Mouse (Mus musculus) thymus, postnatal 36 days (tissue): Measurements from ENCODE around the gene Gm7861.
"Not testable (repeated sequence)": the region's sequence is repeated elsewhere in the genome, so short reads cannot be mapped to it uniquely, and the experiment has no call there.

Source experiments
- DNase-seq, 2 experiments: peaks; one replicate each; pipeline ENCODE4 v3.0.0; 2022; ENCODE audit warnings: mixed read lengths in 2 of 2

Gm7861 gene

GRCm38 (mm10) chr8:21594408-21594807, at the start of gene Gm7861:
TSS of gene Gm7861 (minus strand) at chr8:21594508.
- DNase-seq = not testable (repeated sequence)

- not testable (repeated sequence) for DNase-seq
Measured at GRCm38 (mm10) chr8:21617883-21618282, 23.6 kb upstream of the Gm7861 start, which contains the start of gene Defa26. TSS of gene Defa26 (plus strand) at chr8:21618183.

GRCm38 (mm10) chr8:21582706-21583105, 11.6 kb downstream of the Gm7861 start, which contains the start of gene Defa28:
TSS of gene Defa28 (plus strand) at chr8:21583006.
- not testable (repeated sequence) for DNase-seq

GRCm38 (mm10) chr8:21565086-21565485, 29.2 kb downstream of the Gm7861 start, which contains the start of gene Defa37:
TSS of gene Defa37 (plus strand) at chr8:21565386.
- DNase-seq = not testable (repeated sequence)
